Mouse (Mus musculus) brain, embryonic 14.5 days (tissue): ENCODE measurements around the gene Yy1.

Source experiments
- CTCF ChIP-seq: fragments of 200-500 bp; IDR thresholded peaks from 2 replicates; pipeline ENCODE4 v1.5.1; 2012; ENCODE audit warnings: inconsistent platforms, mild to moderate bottlenecking, moderate library complexity, borderline replicate concordance; ENCODE audit not compliant: insufficient read depth, insufficient read length; ENCODE audit errors: extremely low read depth
- POLR2A ChIP-seq: fragments of 200-500 bp; IDR thresholded peaks from 2 replicates; pipeline ENCODE4 v1.6.1; 2012; ENCODE audit warnings: mild to moderate bottlenecking, inconsistent platforms, borderline replicate concordance; ENCODE audit not compliant: poor library complexity, insufficient read depth, insufficient read length, severe bottlenecking; ENCODE audit errors: extremely low read depth

GRCm38 (mm10) chr12:108841181-108841580 is 48.4 kb downstream of the Yy1 start:
- TF ChIP-seq CTCF (no peak), POLR2A (no peak)
